In genomic region chr1:37633516-37633915, GRCm38 (mm10) we compare ENCODE assay signal across 15 mouse cellular contexts.
"Had no signal": no experiment of that assay in that cellular context is flagged by ENCODE, and none has a peak within 500 bp of the region (broad histone marks: within the 10 kb centered on the region; RNA-seq: fewer than 3 reads in every experiment).

No protein-coding gene starts in this region.

- H3K4me1 ChIP-seq: liver, embryonic 13.5 days; midbrain, embryonic 12.5 days had no signal

- H3K36me3 ChIP-seq: limb, embryonic 12.5 days; liver, embryonic 13.5 days; lung, embryonic 15.5 days; midbrain, embryonic 12.5 days; neural tube, embryonic 13.5 days had no signal

- H3K27me3 ChIP-seq: limb, embryonic 12.5 days; liver, embryonic 13.5 days; lung, embryonic 15.5 days; midbrain, embryonic 12.5 days; neural tube, embryonic 13.5 days had no signal

- H3K9ac ChIP-seq: limb, embryonic 12.5 days; liver, embryonic 13.5 days; liver, postnatal 0 days; lung, embryonic 15.5 days; midbrain, embryonic 12.5 days; neural tube, embryonic 13.5 days had no signal

- H3K4me2 ChIP-seq: limb, embryonic 12.5 days; liver, embryonic 13.5 days; lung, embryonic 15.5 days; midbrain, embryonic 12.5 days; neural tube, embryonic 13.5 days had no signal

- H3K27ac ChIP-seq: layer of hippocampus, adult 2 months; limb, embryonic 12.5 days; liver, embryonic 13.5 days; lung, embryonic 15.5 days; midbrain, embryonic 12.5 days; neural tube, embryonic 13.5 days had no signal

- H3K4me3 ChIP-seq: layer of hippocampus, adult 2 months; limb, embryonic 12.5 days; liver, embryonic 13.5 days; lung, embryonic 15.5 days; midbrain, embryonic 12.5 days; neural tube, embryonic 13.5 days had no signal

- DNase-seq: kidney, postnatal 10 days; kidney, postnatal 4 days; liver; liver, embryonic 13.5 days; liver, postnatal 0 days; retina, postnatal 1 day; right cerebral cortex, postnatal 14 days; thymus, adult 2 months; thymus, postnatal 25 days had no signal

- ATAC-seq: liver, postnatal 0 days; midbrain, embryonic 16.5 days had no signal

- H3K9me3 ChIP-seq: limb, embryonic 12.5 days; liver, embryonic 13.5 days; lung, embryonic 15.5 days; midbrain, embryonic 12.5 days; neural tube, embryonic 13.5 days had no signal
